Mouse (Mus musculus): Measurements from ENCODE around the gene Mob3c. TPM values are rescaled to one million over a fixed set of nuclear protein-coding genes. Genes with fewer than 3 reads are reported as not detected.

Gene Mob3c
- 4.2 and 4.6 TPM in 2 replicates for polyA plus RNA-seq (2016; fragmentation: Nextera tagmentation; extraction: Ambion mirVana)

DNA sequence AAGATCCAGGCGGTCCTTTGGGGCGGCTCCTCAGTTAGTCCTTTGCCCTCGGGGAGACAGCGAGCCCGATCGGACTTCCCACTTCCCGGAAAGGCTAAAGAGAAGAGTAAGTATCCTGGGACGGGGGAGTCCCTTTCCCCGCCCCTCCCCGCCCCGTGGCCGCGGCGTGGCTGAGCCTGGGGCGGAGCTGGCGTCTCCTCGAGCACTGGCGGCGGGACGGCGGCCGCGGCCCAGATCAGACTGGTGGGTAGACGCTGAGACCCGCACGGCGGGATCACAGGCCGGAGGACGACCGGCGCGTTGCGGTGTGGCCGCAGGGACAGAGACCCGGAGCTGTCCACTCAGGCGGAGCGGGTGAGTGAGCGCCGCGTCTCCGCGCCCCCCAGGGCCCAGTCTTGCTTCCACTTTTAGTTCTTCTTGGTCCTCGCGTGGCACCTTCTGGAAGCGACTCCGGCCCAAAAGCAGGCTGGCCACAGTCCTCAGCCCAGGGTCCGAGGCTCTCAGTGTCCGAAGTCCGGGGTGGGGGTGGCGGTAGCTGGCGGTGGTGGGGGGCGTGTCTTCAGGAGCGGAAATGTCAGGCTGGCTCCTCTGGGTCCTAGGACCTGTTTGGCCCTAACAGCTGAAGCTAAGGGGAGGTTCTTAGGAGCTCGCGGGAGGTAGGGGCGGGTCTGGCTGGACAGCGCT is at the start of gene Mob3c:
TSS of gene Mob3c (plus strand) at position 205 of the 684 bp plus-strand sequence.
- Histone ChIP-seq H3K4me2 (peak within 1 kb of the TSS; percentile 80), H3K9me3 (no peaks in the 10 kb centered on the region), H3K27ac (peak within 1 kb of the TSS; percentile 58; the same call in 1 of the 2 replicates), H3K9ac (peak within 1 kb of the TSS; percentile 78), H3K36me3 (replicated peaks) (no peaks in the 10 kb centered on the region), H3K27me3 (peaks cover 21% of the 10 kb centered on the region), H3K4me3 (replicated peaks) (peak within 1 kb of the TSS; percentile 81), H3K4me1 (peaks cover 11% of the 10 kb centered on the region)
- under 1% methylated on average over 56 of the region's 57 CpGs for WGBS
- peak; percentile 89 for ATAC-seq (ENCODE audit: low FRiP score)

DNA sequence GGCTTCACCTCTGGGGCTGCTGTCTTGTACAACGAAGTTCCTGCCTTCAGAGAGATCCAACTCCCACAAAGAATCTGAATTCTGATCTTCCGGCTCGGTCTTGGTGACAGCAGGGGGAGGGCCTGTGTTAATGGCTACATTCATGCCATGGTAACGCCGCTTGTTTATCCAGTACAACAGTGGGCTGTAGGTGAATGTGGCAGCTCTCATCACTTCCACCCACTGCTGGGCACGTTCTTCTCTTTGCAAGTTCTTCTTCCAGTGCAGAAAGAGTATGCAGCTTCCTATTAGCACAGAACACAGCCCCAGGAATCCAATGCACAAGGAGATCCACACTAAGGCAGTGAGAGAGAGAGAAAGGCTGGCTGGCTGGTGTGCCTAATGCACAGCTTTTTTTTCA is 47.6 kb upstream of the Mob3c start:
- Histone ChIP-seq H3K4me1 (peaks cover under 1% of the 10 kb centered on the region), H3K27ac (no peak overlapping the region), H3K4me3 (replicated peaks) (no peak overlapping the region), H3K9ac (no peak overlapping the region), H3K4me2 (no peak overlapping the region), H3K36me3 (replicated peaks) (peaks cover 2% of the 10 kb centered on the region; the same call in 1 of the 2 replicates), H3K27me3 (no peaks in the 10 kb centered on the region), H3K9me3 (no peaks in the 10 kb centered on the region)
- ATAC-seq (ENCODE audit: low FRiP score) = no peak
- 59% methylated on average over 6 of the region's 6 CpGs for WGBS

DNA sequence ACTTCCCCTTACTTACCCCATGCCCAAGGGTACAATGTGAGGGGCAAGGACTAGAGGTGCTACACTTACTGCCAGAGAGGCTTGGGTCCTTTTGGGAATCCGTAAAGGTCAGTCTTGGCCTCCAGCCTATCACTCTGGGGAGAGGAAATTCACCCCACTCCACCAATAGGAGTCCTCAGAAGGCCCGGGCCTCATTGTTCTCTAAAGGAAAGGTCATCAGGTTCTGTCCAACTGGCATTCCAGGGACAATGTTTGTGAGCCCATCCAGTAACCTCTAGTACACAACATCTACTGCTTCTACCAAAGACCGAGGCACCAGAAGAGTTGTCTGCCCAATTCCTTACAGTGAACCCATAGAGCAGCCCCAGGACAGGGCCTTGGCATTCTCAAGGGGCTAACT is 47.0 kb upstream of the Mob3c start, which contains the start of gene Tex38:
TSS of gene Tex38 (minus strand) at position 101 of the 400 bp plus-strand sequence.
- Histone ChIP-seq H3K9ac (no peak within 1 kb of the TSS), H3K27me3 (no peaks in the 10 kb centered on the region), H3K4me2 (no peak within 1 kb of the TSS), H3K4me3 (replicated peaks) (no peak within 1 kb of the TSS), H3K36me3 (replicated peaks) (no peaks in the 10 kb centered on the region; the same call in 1 of the 2 replicates), H3K27ac (no peak within 1 kb of the TSS), H3K4me1 (peaks cover 7% of the 10 kb centered on the region), H3K9me3 (no peaks in the 10 kb centered on the region)
- 81% methylated on average over 3 of the region's 3 CpGs for WGBS
- no peak for ATAC-seq (ENCODE audit: low FRiP score)

GRCm38 (mm10) chr4:115782026-115782805 is 45.7 kb upstream of the Mob3c start:
- Histone ChIP-seq H3K27me3 (no peaks in the 10 kb centered on the region), H3K4me1 (peaks cover 8% of the 10 kb centered on the region)
- ATAC-seq (ENCODE audit: low FRiP score) = no peak

GRCm38 (mm10) chr4:115784769-115785510 is 43.0 kb upstream of the Mob3c start, which contains the start of gene Atpaf1:
Atpaf1 (plus strand) TSS chr4:115784812.
- ATAC-seq (ENCODE audit: low FRiP score) = peak; percentile 94
- Histone ChIP-seq H3K4me2 (peak within 1 kb of the TSS; percentile 76), H3K9me3 (no peaks in the 10 kb centered on the region), H3K36me3 (replicated peaks) (peaks cover 12% of the 10 kb centered on the region), H3K4me1 (peaks cover 8% of the 10 kb centered on the region), H3K9ac (peak within 1 kb of the TSS; percentile 76), H3K27ac (0 out of 2 replicates have a peak within 1 kb of the TSS, but pooled peaks have one; percentile 25), H3K27me3 (no peaks in the 10 kb centered on the region), H3K4me3 (replicated peaks) (peak within 1 kb of the TSS; percentile 78)
- WGBS = under 1% methylated on average over 55 of the region's 69 CpGs

More at GRCm38 (mm10) chr4:115782026-115782805, 45.7 kb upstream of the Mob3c start:
- Histone ChIP-seq H3K36me3 (replicated peaks) (no peaks in the 10 kb centered on the region), H3K4me2 (no peak overlapping the region), H3K4me3 (replicated peaks) (no peak overlapping the region), H3K27ac (no peak overlapping the region), H3K9ac (no peak overlapping the region), H3K9me3 (no peaks in the 10 kb centered on the region)
- 90% methylated on average over 5 of the region's 5 CpGs for WGBS

GRCm38 (mm10) chr4:115785511-115786034 is 42.3 kb upstream of the Mob3c start:
- no peak for ATAC-seq (ENCODE audit: low FRiP score)
- Histone ChIP-seq H3K36me3 (replicated peaks) (peaks cover 19% of the 10 kb centered on the region), H3K27ac (no peak overlapping the region), H3K4me2 (peak overlapping the region; percentile 76), H3K4me3 (replicated peaks) (peak overlapping the region; percentile 78), H3K9me3 (no peaks in the 10 kb centered on the region), H3K27me3 (no peaks in the 10 kb centered on the region), H3K9ac (peak overlapping the region; percentile 76), H3K4me1 (peaks cover 8% of the 10 kb centered on the region)
- 62% methylated on average over 7 of the region's 7 CpGs for WGBS

GRCm38 (mm10) chr4:115790864-115791263 is 37.0 kb upstream of the Mob3c start:
- peaks cover 47% of the 10 kb centered on the region for H3K36me3 ChIP-seq (replicated peaks)
- no peaks in the 10 kb centered on the region for H3K27me3 ChIP-seq
- H3K9me3 ChIP-seq = no peaks in the 10 kb centered on the region
- no peak overlapping the region for H3K9ac ChIP-seq
- no peak for ATAC-seq (ENCODE audit: low FRiP score)
- H3K4me3 ChIP-seq (replicated peaks) = no peak overlapping the region
- peaks cover under 1% of the 10 kb centered on the region for H3K4me1 ChIP-seq
- H3K4me2 ChIP-seq = no peak overlapping the region
- WGBS = 83% methylated on average over 3 of the region's 3 CpGs
- H3K27ac ChIP-seq = no peak overlapping the region

DNA sequence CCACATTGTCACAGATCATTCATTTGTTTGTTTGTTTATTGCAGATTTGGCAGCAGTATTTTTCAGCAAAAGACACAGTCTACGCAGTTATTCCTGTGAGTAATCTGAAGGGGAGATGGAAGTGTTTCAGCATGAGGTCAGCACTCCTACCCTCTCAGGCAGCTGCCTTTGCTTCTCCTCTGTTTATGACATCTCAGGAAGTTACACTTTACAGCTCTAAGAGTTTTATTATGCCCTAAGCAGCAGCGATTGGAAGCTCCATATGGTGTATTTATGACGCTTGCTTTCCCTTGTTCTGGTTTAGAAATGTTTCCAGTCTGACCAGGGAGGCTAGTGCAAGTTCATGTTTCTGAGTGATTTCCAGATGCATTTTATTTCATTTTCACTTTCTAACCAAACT is 32.5 kb upstream of the Mob3c start:
- Histone ChIP-seq H3K9me3 (no peaks in the 10 kb centered on the region), H3K27me3 (no peaks in the 10 kb centered on the region), H3K4me3 (replicated peaks) (no peak overlapping the region), H3K36me3 (replicated peaks) (peaks cover 58% of the 10 kb centered on the region), H3K9ac (no peak overlapping the region), H3K4me2 (no peak overlapping the region), H3K4me1 (no peaks in the 10 kb centered on the region), H3K27ac (no peak overlapping the region)
- no peak for ATAC-seq (ENCODE audit: low FRiP score)
- 88% methylated on average over 3 of the region's 3 CpGs for WGBS

GRCm38 (mm10) chr4:115799981-115800380 is 27.9 kb upstream of the Mob3c start:
- H3K36me3 ChIP-seq (replicated peaks) = peaks cover 49% of the 10 kb centered on the region
- no peaks in the 10 kb centered on the region for H3K9me3 ChIP-seq
- no peaks in the 10 kb centered on the region for H3K4me1 ChIP-seq

GRCm38 (mm10) chr4:115812326-115812725 is 15.6 kb upstream of the Mob3c start:
- Histone ChIP-seq H3K9ac (no peak overlapping the region), H3K36me3 (replicated peaks) (peaks cover 24% of the 10 kb centered on the region), H3K27me3 (no peaks in the 10 kb centered on the region), H3K4me2 (no peak overlapping the region), H3K4me3 (replicated peaks) (no peak overlapping the region), H3K4me1 (no peaks in the 10 kb centered on the region), H3K27ac (no peak overlapping the region), H3K9me3 (no peaks in the 10 kb centered on the region)
- WGBS = 85% methylated on average over 4 of the region's 4 CpGs
- ATAC-seq (ENCODE audit: low FRiP score) = no peak

More at GRCm38 (mm10) chr4:115799981-115800380, 27.9 kb upstream of the Mob3c start:
- Histone ChIP-seq H3K4me2 (no peak overlapping the region), H3K9ac (no peak overlapping the region), H3K27me3 (no peaks in the 10 kb centered on the region), H3K4me3 (replicated peaks) (no peak overlapping the region), H3K27ac (no peak overlapping the region)
- WGBS = 83% methylated on average over 3 of the region's 3 CpGs
- no peak for ATAC-seq (ENCODE audit: low FRiP score)

DNA sequence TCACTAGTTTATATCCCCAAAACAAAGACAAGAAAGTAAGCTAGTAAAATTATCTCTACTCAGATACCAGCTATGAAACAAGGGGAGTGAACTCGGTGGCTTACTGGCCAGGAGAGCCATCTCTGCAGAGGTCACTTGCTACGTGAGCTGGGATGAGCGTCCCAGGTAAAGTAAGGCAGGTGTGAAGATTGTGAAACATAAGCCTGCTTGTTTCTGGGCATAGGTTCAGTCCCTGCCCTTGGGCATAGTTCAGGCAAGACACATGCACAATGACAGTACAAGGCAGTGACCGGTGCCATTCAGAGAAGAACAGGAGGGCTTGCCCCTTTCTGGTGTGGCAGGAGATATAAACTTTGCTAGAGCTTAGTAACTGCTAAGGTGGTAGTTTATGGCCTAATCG is 12.3 kb upstream of the Mob3c start:
- Histone ChIP-seq H3K4me3 (replicated peaks) (no peak overlapping the region), H3K36me3 (replicated peaks) (peaks cover 25% of the 10 kb centered on the region), H3K4me1 (no peaks in the 10 kb centered on the region), H3K4me2 (no peak overlapping the region), H3K9ac (no peak overlapping the region), H3K9me3 (no peaks in the 10 kb centered on the region), H3K27ac (no peak overlapping the region), H3K27me3 (no peaks in the 10 kb centered on the region)
- WGBS = 95% methylated on average over 5 of the region's 5 CpGs
- no peak for ATAC-seq (ENCODE audit: low FRiP score)

GRCm38 (mm10) chr4:115820199-115820598 is 7.7 kb upstream of the Mob3c start:
- Histone ChIP-seq H3K27ac (no peak overlapping the region), H3K36me3 (replicated peaks) (peaks cover 10% of the 10 kb centered on the region; the same call in 1 of the 2 replicates), H3K4me3 (replicated peaks) (no peak overlapping the region), H3K9me3 (no peaks in the 10 kb centered on the region), H3K4me1 (no peaks in the 10 kb centered on the region), H3K9ac (no peak overlapping the region), H3K27me3 (no peaks in the 10 kb centered on the region), H3K4me2 (no peak overlapping the region)
- WGBS = 85% methylated on average over 3 of the region's 3 CpGs
- no peak for ATAC-seq (ENCODE audit: low FRiP score)
